In the genomic region with DNA sequence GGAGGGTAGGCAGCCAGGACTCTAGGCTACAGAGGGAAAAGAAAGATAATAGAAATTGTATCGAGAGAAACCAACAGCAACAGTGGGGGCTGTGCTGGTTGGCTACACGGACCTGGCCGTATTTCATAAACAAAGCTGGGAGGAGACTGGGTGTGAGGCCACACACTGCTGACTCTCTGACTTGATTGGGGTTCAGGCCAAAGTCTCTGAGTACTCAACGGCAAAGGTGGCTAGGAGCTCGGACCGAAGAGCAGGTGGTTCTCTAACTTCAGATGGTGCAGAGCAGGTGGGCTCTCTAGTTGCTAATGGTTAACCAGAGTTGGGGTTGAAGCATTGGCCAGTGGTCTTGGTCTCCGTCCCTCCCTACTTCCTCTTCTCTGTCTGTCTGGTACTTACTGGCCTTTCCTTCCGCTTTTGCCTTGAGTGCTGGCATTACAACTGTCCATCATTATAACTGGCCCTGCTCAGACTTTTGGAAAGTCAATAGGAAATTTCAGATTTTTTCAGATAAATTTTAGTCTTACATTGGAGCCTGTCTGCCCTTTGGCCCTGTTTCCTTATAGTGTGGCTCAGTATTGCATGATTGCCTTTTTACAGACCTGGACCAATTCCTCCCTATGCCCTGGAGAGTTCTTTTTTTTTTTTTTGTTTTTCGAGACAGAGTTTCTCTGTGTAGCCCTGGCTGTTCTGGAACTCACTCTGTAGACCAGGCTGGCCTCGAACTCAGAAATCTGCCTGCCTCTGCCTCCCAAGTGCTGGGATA, we compare ENCODE assay signal across 14 mouse cellular contexts. TPM values are rescaled to one million over a fixed set of nuclear protein-coding genes. Genes with fewer than 3 reads are reported as not detected.
DNase-seq lines count a peak whose midpoint lies in the region; ATAC-seq lines count a peak whose summit lies in the region.
"Had no signal": no experiment of that assay in that cellular context is flagged by ENCODE, and none has a peak within 500 bp of the region (broad histone marks: within the 10 kb centered on the region; RNA-seq: fewer than 3 reads in every experiment).

No protein-coding gene starts in this region.

- H3K9me3 ChIP-seq in intestine, embryonic 15.5 days = no peaks in the 10 kb centered on the region
- no peaks in the 10 kb centered on the region for H3K9me3 ChIP-seq in liver, embryonic 13.5 days (replicated peaks)
- H3K9me3 ChIP-seq: hindbrain, embryonic 15.5 days; midbrain, embryonic 13.5 days had no signal

- peak; percentile 85 for ATAC-seq in intestine, embryonic 15.5 days
- ATAC-seq in liver, embryonic 13.5 days (ENCODE audit: low read depth) = 0 out of 2 replicates have a peak, but pooled peaks have one; percentile 55
- ATAC-seq: forebrain, embryonic 16.5 days; midbrain, embryonic 13.5 days had no signal

- H3K27me3 ChIP-seq in intestine, embryonic 15.5 days (replicated peaks) = no peaks in the 10 kb centered on the region
- H3K27me3 ChIP-seq in liver, embryonic 13.5 days = no peaks in the 10 kb centered on the region
- H3K27me3 ChIP-seq: hindbrain, embryonic 15.5 days; midbrain, embryonic 13.5 days had no signal

- no peaks in the 10 kb centered on the region for H3K4me1 ChIP-seq in intestine, embryonic 15.5 days (replicated peaks)
- H3K4me1 ChIP-seq in liver, embryonic 13.5 days (replicated peaks) = peaks cover 35% of the 10 kb centered on the region
- H3K4me1 ChIP-seq: hindbrain, embryonic 15.5 days; midbrain, embryonic 13.5 days had no signal

- no peaks in the 10 kb centered on the region for H3K36me3 ChIP-seq in intestine, embryonic 15.5 days
- H3K36me3 ChIP-seq in liver, embryonic 13.5 days = peaks cover 5% of the 10 kb centered on the region; the same call in 1 of the 2 replicates
- H3K36me3 ChIP-seq: hindbrain, embryonic 15.5 days had no signal

- 75% methylated on average over 10 of the region's 10 CpGs for WGBS in intestine, embryonic 15.5 days
- 49% methylated on average over 10 of the region's 10 CpGs for WGBS in liver, embryonic 13.5 days (ENCODE audit: insufficient replicate concordance)

- H3K4me2 ChIP-seq in intestine, embryonic 15.5 days (replicated peaks) = no peak overlapping the region
- H3K4me2 ChIP-seq in liver, embryonic 13.5 days = 0 out of 2 replicates have a peak overlapping the region, but pooled peaks have one; percentile 2
- H3K4me2 ChIP-seq: hindbrain, embryonic 15.5 days; midbrain, embryonic 13.5 days had no signal

- DNase-seq in ovary, postnatal 14 days (ENCODE audit: low spot score) = peak; percentile 6
- no peak for DNase-seq in ovary, postnatal 36 days (ENCODE audit: low spot score)
- DNase-seq in liver, embryonic 13.5 days = no peak
- DNase-seq in gastrocnemius, postnatal 25 days = no peak
- DNase-seq in left cerebral cortex, postnatal 25 days (ENCODE audit: low spot score in 2 of 2) = no peak
- DNase-seq in urinary bladder, postnatal 25 days (ENCODE audit: low spot score) = no peak
- DNase-seq: gastrocnemius, postnatal 36 days; lung, adult 2 months; right cerebral cortex, adult 18-20 months had no signal

- no peak overlapping the region for H3K9ac ChIP-seq in intestine, embryonic 15.5 days
- H3K9ac ChIP-seq in liver, embryonic 13.5 days = no peak overlapping the region
- H3K9ac ChIP-seq: hindbrain, embryonic 15.5 days; midbrain, embryonic 13.5 days had no signal

- H3K4me3 ChIP-seq in intestine, embryonic 15.5 days (replicated peaks) = no peak overlapping the region
- no peak overlapping the region for H3K4me3 ChIP-seq in liver, embryonic 13.5 days (replicated peaks)
- H3K4me3 ChIP-seq: hindbrain, embryonic 15.5 days; left cerebral cortex, adult 2 months; midbrain, embryonic 13.5 days had no signal

- 0 out of 2 replicates have a peak overlapping the region, but pooled peaks have one; percentile 25 for H3K27ac ChIP-seq in intestine, embryonic 15.5 days
- peak overlapping the region; percentile 15; the same call in 1 of the 2 replicates for H3K27ac ChIP-seq in liver, embryonic 13.5 days
- H3K27ac ChIP-seq: hindbrain, embryonic 15.5 days; left cerebral cortex, adult 2 months; midbrain, embryonic 13.5 days had no signal

- intact Hi-C loops in left cerebral cortex, postnatal 25 days (cut with DNase I) = loop anchor here (10.0 kb wide), 1 partner anchor 257 kb away; no protein-coding TSS in a partner anchor

RNA-seq across cellular contexts. Expression of gene Dhrs7b, which starts 7.4 kb away (rescaled TPM):
- polyA plus RNA-seq in intestine, embryonic 15.5 days (2015; fragmentation: Nextera tagmentation; extraction: Ambion mirVana) = 55.4 and 56.9 TPM in 2 replicates
- 25.5 and 28.9 TPM in 2 replicates for polyA plus RNA-seq in liver, embryonic 13.5 days (2015; fragmentation: Nextera tagmentation; extraction: Ambion mirVana)
- total RNA-seq in gastrocnemius, postnatal 25 days (2021) = 10 to 100 TPM; 19.1 to 22.0 TPM
- total RNA-seq in left cerebral cortex, postnatal 25 days (2021) = 10 to 100 TPM; 29.8 to 30.1 TPM

RNA-seq across cellular contexts. Expression of gene Shmt1, which starts 26.3 kb away (rescaled TPM):
- 108 and 115 TPM in 2 replicates for polyA plus RNA-seq in intestine, embryonic 15.5 days (2015; fragmentation: Nextera tagmentation; extraction: Ambion mirVana)
- polyA plus RNA-seq in liver, embryonic 13.5 days (2015; fragmentation: Nextera tagmentation; extraction: Ambion mirVana) = 50.1 and 54.2 TPM in 2 replicates
- 10 to 100 TPM in 1 of 2 experiments, 1 to 10 TPM in 1; 9.1 to 12.2 TPM for total RNA-seq in gastrocnemius, postnatal 25 days (2021)
- 1 to 10 TPM; 1.9 to 2.7 TPM for total RNA-seq in left cerebral cortex, postnatal 25 days (2021)

RNA-seq across cellular contexts. Expression of gene Tmem11, which starts 41.2 kb away (rescaled TPM):
- polyA plus RNA-seq in intestine, embryonic 15.5 days (2015; fragmentation: Nextera tagmentation; extraction: Ambion mirVana) = 62.9 and 70.9 TPM in 2 replicates
- polyA plus RNA-seq in liver, embryonic 13.5 days (2015; fragmentation: Nextera tagmentation; extraction: Ambion mirVana) = 33.1 and 33.3 TPM in 2 replicates
- 10 to 100 TPM; 34.0 TPM for total RNA-seq in gastrocnemius, postnatal 25 days (2021)
- total RNA-seq in left cerebral cortex, postnatal 25 days (2021) = 10 to 100 TPM; 28.5 to 28.7 TPM
